Mouse (Mus musculus): ENCODE data around the gene 2210016L21Rik. TPM values are rescaled to one million over a fixed set of nuclear protein-coding genes. Genes with fewer than 3 reads are reported as not detected.
A peak's percentile ranks its signal among the peaks of the same experiment; 100 is the strongest.

Gene 2210016L21Rik
- polyA plus RNA-seq, 2 experiments, result 8.1 to 11.3 TPM

- ATAC-seq (ENCODE audit: insufficient read depth), result no peak
- no peak overlapping the region for H3K9ac ChIP-seq (replicated peaks)
Measured at GRCm38 (mm10) chr5:114972201-114972600, 30.2 kb downstream of the 2210016L21Rik start.

DNA sequence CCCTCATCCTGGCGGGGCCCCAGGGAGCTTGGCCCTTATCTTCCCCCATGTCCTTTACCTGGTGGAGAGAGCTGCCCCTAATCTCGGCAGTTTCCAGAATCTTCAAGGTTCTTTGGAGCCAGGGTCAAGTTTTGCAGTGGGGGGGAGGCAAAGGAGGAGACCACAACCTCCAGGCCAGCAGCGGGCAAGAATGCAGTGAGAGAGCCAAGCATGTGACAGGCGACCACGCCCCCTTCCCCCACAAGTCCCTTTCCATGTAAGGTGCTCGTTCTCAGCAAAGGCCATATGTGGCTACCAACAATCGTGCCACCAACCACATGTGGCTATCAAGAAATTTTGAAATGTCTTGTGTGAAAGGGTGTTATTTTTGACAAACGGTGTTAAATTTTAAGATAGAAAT, 31.2 kb downstream of the 2210016L21Rik start:
- no peak for ATAC-seq (ENCODE audit: insufficient read depth)
- WGBS (ENCODE audit: insufficient replicate concordance), result 54% methylated on average over 8 of the region's 8 CpGs
- no peak overlapping the region for H3K9ac ChIP-seq (replicated peaks)
- no peak overlapping the region for H3K4me2 ChIP-seq (ENCODE audit: low read depth)
- H3K4me1 ChIP-seq (replicated peaks; ENCODE audit: control insufficient read depth in 2 of 2, insufficient read depth in 2 of 2, low read length in 1 of 2), result no peaks in the 10 kb centered on the region
- H3K27ac ChIP-seq, result no peak overlapping the region
- H3K36me3 ChIP-seq (replicated peaks; ENCODE audit: control insufficient read depth, insufficient read depth, low read depth), result no peaks in the 10 kb centered on the region
- H3K4me3 ChIP-seq (ENCODE audit: insufficient read depth in 1 of 2, low read depth in 2 of 2, low read length in 2 of 2), result no peak overlapping the region
- H3K9me3 ChIP-seq (ENCODE audit: control insufficient read depth, low read length), result no peaks in the 10 kb centered on the region
- no peaks in the 10 kb centered on the region for H3K27me3 ChIP-seq (ENCODE audit: control insufficient read depth, insufficient read depth, low read length)
- TF ChIP-seq EP300 (IDR thresholded peaks at IDR 0.05; ENCODE audit: low read depth), result no peak
- no peak for TF ChIP-seq CTCF (IDR thresholded peaks at IDR 0.05; ENCODE audit: low read depth)
- no peak for DNase-seq (ENCODE audit: low read depth in 3 of 3, low spot score in 3 of 3)

More at GRCm38 (mm10) chr5:114972201-114972600, 30.2 kb downstream of the 2210016L21Rik start:
- H3K36me3 ChIP-seq (replicated peaks; ENCODE audit: control insufficient read depth, insufficient read depth, low read depth), result no peaks in the 10 kb centered on the region
- TF ChIP-seq CTCF (IDR thresholded peaks at IDR 0.05; ENCODE audit: low read depth), result no peak
- no peak for TF ChIP-seq EP300 (IDR thresholded peaks at IDR 0.05; ENCODE audit: low read depth)
- H3K4me1 ChIP-seq (replicated peaks; ENCODE audit: control insufficient read depth in 2 of 2, insufficient read depth in 2 of 2, low read length in 1 of 2), result no peaks in the 10 kb centered on the region
- no peak overlapping the region for H3K27ac ChIP-seq
- H3K9me3 ChIP-seq (ENCODE audit: control insufficient read depth, low read length), result no peaks in the 10 kb centered on the region
- DNase-seq (ENCODE audit: low read depth in 3 of 3, low spot score in 3 of 3), result no peak
- no peak overlapping the region for H3K4me3 ChIP-seq (ENCODE audit: insufficient read depth in 1 of 2, low read depth in 2 of 2, low read length in 2 of 2)
- H3K4me2 ChIP-seq (ENCODE audit: low read depth), result no peak overlapping the region
- H3K27me3 ChIP-seq (ENCODE audit: control insufficient read depth, insufficient read depth, low read length), result no peaks in the 10 kb centered on the region
- WGBS (ENCODE audit: insufficient replicate concordance), result 74% methylated on average over 9 of the region's 9 CpGs

GRCm38 (mm10) chr5:114976935-114977334, 35.0 kb downstream of the 2210016L21Rik start:
- Histone ChIP-seq H3K27me3 (ENCODE audit: control insufficient read depth, insufficient read depth, low read length) (no peaks in the 10 kb centered on the region), H3K4me2 (ENCODE audit: low read depth) (no peak overlapping the region), H3K27ac (no peak overlapping the region), H3K4me1 (replicated peaks; ENCODE audit: control insufficient read depth in 2 of 2, insufficient read depth in 2 of 2, low read length in 1 of 2) (peaks cover 11 to 13% of the 10 kb centered on the region in 2 experiments; a peak in 3 of 4 replicates), H3K9ac (replicated peaks) (no peak overlapping the region), H3K9me3 (ENCODE audit: control insufficient read depth, low read length) (no peaks in the 10 kb centered on the region), H3K4me3 (ENCODE audit: insufficient read depth in 1 of 2, low read depth in 2 of 2, low read length in 2 of 2) (no peak overlapping the region), H3K36me3 (replicated peaks; ENCODE audit: control insufficient read depth, insufficient read depth, low read depth) (no peaks in the 10 kb centered on the region)
- DNase-seq (ENCODE audit: low read depth in 3 of 3, low spot score in 3 of 3) (no peak), ATAC-seq (ENCODE audit: insufficient read depth) (no peak)
- TF ChIP-seq CTCF (IDR thresholded peaks at IDR 0.05; ENCODE audit: low read depth) (no peak), EP300 (IDR thresholded peaks at IDR 0.05; ENCODE audit: low read depth) (no peak)

GRCm38 (mm10) chr5:114978473-114978872, 36.5 kb downstream of the 2210016L21Rik start:
- no peaks in the 10 kb centered on the region for H3K9me3 ChIP-seq (ENCODE audit: control insufficient read depth, low read length)
- no peak overlapping the region; the same call in 1 of the 2 replicates for H3K9ac ChIP-seq (replicated peaks)
- TF ChIP-seq CTCF (IDR thresholded peaks at IDR 0.05; ENCODE audit: low read depth) (no peak), EP300 (IDR thresholded peaks at IDR 0.05; ENCODE audit: low read depth) (no peak)
- 60% methylated on average over 11 of the region's 11 CpGs for WGBS (ENCODE audit: insufficient replicate concordance)
- H3K4me3 ChIP-seq (ENCODE audit: insufficient read depth in 1 of 2, low read depth in 2 of 2, low read length in 2 of 2), result no peak overlapping the region
- no peaks in the 10 kb centered on the region for H3K27me3 ChIP-seq (ENCODE audit: control insufficient read depth, insufficient read depth, low read length)
- no peak overlapping the region for H3K27ac ChIP-seq
- no peak for ATAC-seq (ENCODE audit: insufficient read depth)
- no peaks in the 10 kb centered on the region for H3K36me3 ChIP-seq (replicated peaks; ENCODE audit: control insufficient read depth, insufficient read depth, low read depth)
- H3K4me2 ChIP-seq (ENCODE audit: low read depth), result peak overlapping the region; percentile 98; the same call in 1 of the 2 replicates
- H3K4me1 ChIP-seq (replicated peaks; ENCODE audit: control insufficient read depth in 2 of 2, insufficient read depth in 2 of 2, low read length in 1 of 2), result peaks cover 11 to 13% of the 10 kb centered on the region in 2 experiments; a peak in 3 of 4 replicates
- DNase-seq (ENCODE audit: low read depth in 3 of 3, low spot score in 3 of 3), result no peak

GRCm38 (mm10) chr5:114978888-114979249, 36.9 kb downstream of the 2210016L21Rik start:
- Histone ChIP-seq H3K27ac (peak overlapping the region; percentile 79), H3K36me3 (replicated peaks; ENCODE audit: control insufficient read depth, insufficient read depth, low read depth) (no peaks in the 10 kb centered on the region), H3K4me2 (ENCODE audit: low read depth) (peak overlapping the region; percentile 98), H3K9me3 (ENCODE audit: control insufficient read depth, low read length) (no peaks in the 10 kb centered on the region), H3K4me3 (ENCODE audit: insufficient read depth in 1 of 2, low read depth in 2 of 2, low read length in 2 of 2) (peak overlapping the region; percentile 53 to 72), H3K4me1 (replicated peaks; ENCODE audit: control insufficient read depth in 2 of 2, insufficient read depth in 2 of 2, low read length in 1 of 2) (peaks cover 11 to 13% of the 10 kb centered on the region in 2 experiments; a peak in 3 of 4 replicates), H3K9ac (replicated peaks) (peak overlapping the region; percentile 75), H3K27me3 (ENCODE audit: control insufficient read depth, insufficient read depth, low read length) (no peaks in the 10 kb centered on the region)
- no peak for ATAC-seq (ENCODE audit: insufficient read depth)
- peak; percentile 55 to 70 (median 56) for DNase-seq (ENCODE audit: low read depth in 3 of 3, low spot score in 3 of 3)
- 2% methylated on average over 6 of the region's 6 CpGs for WGBS (ENCODE audit: insufficient replicate concordance)
- TF ChIP-seq CTCF (IDR thresholded peaks at IDR 0.05; ENCODE audit: low read depth), result no peak
- no peak for TF ChIP-seq EP300 (IDR thresholded peaks at IDR 0.05; ENCODE audit: low read depth)
